Mouse (Mus musculus): Measurements from ENCODE around the gene Larp4.
"Not testable (repeated sequence)": the region's sequence is repeated elsewhere in the genome, so short reads cannot be mapped to it uniquely, and the experiment has no call there.

Larp4 gene

DNA sequence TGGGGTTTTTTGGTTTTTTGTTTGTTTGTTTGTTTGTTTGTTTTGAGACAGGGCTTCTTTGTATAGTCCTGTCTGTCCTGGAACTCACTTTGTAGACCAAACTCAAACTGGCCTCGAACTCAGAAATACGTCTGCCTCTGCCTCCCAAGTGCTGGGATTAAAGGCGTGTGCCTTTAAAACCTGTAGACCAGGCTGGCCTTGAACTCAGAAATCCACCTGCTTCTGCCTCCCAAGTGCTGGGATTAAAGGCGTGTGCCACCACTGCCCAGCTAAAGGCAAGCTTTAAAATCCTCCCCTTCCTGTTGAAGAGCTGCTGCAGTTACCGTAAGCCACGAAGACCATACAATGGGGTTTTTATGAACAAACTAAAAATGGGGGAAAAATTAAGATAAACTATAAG is at the start of gene Larp4:
Gene Larp4 (plus strand): TSS at position 301 of the 400 bp plus-strand sequence.
- not testable (repeated sequence) for DNase-seq

DNA sequence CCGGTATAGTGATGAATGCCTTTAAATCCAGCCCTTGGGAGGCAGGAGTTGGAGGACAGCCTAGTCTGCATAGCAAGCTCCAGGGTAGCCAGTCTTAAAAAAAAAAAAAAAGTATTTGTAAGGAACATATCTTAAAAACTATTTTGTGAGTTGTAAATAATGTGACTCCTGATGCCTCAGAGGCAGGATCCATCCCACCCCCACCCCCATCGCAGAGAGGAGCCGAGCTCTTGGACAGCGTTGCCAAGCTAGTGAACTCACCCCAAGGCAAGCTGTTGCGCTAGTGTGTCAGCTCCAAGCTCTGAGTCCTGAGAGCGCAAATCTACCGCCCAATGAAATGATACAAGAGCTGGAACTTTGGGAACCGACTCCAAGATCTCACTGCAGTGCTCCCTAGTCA is 38.6 kb upstream of the Larp4 start:
- DNase-seq: no peak

DNA sequence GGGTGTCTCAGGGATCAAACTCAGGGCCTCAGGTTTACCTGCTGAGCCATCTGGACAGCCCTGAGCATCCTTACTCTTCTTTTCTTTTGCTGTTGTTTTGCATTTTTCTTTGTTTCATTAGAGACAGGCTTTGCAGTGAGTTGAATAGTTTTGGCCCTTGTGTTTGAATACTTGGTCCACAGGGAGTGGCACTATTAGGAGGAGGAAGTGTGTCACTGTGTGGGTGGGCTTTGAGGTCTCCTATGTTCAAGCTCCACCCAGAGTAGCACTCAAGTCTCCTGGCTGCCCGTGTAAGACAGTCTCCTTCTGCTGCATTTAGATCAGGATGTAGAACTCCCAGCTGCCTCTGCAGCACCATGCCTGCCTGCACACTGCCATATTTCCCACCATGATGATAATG is 35.4 kb upstream of the Larp4 start:
- DNase-seq: no peak

DNA sequence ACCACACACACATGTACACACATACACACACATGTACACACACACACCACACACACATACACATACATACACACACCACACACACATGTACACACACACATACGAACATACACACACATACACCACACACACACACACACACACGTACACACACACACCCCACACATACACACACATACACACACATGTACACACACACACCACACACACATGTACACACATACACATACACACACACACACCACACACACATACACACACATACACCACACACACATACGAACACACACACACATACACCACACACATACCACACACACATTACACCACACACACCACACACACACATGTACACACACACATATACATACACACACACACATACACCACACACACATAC is 33.2 kb upstream of the Larp4 start:
- DNase-seq: no peak

DNA sequence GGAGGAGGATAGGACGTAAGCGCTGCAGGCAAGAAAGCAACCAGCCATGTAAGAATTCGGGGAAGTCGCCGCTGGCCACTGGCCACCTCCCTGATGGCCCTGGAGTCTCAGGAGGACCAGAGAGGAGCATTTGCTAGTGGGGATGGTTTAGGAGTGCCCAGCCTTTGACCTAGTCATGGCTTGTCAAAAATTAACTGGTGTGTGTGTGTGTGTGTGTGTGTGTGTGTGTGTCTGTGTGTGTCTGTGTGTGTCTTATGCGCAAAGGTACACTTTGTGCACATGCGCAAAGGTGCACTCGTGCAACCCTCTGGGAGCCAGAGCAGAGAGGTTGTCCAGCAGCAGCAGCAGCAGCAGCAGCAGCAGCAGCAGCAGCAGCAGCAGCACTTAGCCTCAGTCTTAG is 32.0 kb upstream of the Larp4 start:
- DNase-seq: no peak

DNA sequence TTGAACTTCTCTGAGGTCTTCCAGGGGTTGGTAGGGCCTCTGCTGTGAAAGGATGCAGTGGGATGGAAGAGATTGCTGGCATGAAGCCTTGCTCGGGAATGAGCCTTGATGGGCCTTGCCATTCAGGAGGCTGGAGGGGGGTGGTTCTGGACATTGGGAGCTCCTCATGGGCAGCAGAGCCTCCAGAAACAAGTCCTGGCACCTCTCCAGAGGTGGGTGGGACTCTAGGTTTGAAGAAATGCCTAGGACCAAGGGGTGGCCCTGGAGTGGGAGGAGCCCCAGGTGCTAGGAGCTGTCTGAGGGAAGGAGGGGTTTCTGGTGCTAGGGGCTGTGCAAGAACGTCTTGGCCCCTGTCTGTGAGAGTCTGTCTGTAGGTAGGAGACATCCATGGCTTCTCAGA is 29.4 kb upstream of the Larp4 start:
- no peak for DNase-seq

DNA sequence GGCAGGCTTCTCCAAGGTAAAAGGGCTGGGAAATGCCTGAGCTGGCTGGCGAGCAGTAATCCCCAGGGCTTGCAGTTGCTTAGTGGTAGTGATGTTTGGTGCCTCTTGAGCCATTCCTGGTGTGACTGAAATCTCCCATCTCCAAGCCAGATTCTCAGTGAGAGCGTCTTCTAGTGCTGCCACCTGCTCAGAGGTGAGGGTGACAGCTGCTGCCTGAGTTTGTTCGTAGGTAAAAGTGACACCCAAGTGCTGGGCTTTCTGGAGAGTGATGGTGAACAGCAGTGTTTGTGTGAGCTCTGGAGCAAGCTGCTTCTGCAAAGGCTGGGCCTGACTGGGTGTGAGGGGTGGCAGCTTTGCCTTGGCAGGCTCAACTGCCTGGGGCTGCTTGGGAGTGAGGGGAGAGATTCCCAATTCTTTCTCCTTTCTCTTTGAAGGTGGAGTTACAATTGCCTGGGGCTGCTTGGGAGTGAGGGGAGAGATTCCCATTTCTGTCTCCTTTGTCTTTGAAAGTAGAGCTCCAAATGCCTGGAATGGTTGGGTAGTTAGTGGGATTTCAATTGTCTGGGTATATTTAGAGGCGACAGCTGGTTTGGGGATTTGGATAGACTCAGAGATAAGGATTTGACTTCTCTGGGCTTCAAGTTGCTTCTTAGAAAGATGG is 28.8 kb upstream of the Larp4 start:
- DNase-seq: no peak

DNA sequence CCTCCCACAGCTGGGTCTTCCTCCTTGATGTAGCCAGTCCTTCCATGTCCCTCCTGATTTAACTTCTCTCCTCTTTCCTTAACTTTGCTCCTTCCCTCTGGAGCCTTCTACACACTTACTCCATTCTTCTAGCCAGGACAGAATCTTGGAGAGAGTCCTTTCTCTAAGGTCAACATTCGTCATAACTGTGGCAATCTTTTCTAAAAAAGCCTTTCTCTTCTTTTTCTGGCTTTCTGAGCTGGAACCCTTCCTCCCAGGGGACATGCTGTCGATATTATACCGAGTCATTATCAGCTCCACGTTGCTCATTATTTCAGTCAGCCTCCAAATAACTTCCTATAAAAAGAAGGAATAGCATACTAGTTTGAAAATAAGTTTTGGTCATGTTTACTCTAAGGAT is 14.5 kb upstream of the Larp4 start:
- no peak for DNase-seq

DNA sequence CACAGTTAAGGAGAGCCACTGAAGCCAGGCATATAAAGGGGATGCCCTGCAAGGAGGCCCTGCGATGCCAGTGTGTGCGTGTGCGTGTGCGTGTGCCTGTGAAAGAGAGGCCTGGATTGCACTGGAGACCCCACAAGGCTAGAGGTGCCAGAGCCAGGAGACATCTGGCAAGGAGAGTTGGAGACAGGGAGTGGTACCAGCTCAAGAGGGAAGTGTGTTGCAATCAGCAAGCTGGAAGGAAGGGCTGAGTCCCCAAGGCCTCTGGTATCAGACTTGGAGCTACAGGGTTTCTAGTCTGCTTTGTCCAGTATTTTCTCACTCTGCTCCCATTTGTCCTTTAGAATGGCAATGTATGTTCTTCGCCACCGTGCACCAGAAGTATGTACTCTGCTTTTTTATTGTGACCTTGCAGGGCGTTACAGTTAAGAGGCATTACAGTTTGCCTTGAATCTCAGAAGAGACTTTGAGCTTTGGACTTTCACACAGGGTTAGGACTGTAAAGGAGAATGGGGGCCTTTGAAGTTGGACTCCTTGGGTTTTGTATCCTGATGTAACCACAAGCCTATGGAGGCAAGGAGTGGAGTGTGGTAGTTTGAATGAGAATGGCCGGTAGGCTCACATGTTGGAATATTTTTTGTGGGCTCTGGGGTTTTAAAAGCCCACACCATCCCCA is 4.6 kb upstream of the Larp4 start:
- no peak for DNase-seq

DNA sequence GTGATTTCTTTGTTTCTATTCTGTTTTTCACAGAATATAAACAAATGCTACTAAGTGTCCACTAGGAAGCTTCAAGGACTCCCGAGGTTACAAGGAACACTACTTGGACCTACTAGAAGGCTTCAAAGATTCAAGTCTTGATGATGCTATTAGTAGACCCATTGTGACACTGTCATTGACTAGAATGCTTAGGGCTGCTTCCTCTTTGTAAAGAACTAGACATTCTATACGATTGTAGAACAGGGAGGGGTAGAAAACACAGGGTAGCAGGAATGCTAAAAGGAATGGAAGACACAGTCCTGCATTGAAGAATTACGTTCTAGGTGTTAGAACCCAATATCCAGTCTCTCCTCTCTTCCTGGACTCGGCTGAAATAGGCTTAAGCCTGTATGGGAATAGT is 2.9 kb upstream of the Larp4 start, which contains the start of gene Fam186a:
Gene Fam186a (minus strand): TSS at position 101 of the 400 bp plus-strand sequence.
- DNase-seq: no peak

DNA sequence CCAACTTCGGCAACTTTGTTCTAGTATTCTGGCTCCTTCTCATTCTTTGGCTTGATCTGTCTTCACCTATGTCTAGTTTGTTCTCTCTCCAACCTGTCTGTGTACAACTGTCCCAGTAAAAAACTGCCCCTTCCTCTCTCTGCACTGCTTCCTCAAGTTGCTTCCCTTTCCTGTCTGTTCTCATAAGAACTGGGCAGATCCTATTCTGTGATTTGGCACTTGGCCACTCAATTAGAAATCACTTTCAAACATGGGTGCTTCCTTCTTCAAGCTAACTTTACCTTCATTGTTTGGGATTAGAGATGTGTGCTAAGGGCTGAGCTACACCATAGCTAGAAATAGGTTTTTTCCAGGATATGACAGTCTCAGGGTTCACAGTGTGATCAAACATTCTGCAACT is 741 bp downstream of the Larp4 start:
- no peak for DNase-seq

DNA sequence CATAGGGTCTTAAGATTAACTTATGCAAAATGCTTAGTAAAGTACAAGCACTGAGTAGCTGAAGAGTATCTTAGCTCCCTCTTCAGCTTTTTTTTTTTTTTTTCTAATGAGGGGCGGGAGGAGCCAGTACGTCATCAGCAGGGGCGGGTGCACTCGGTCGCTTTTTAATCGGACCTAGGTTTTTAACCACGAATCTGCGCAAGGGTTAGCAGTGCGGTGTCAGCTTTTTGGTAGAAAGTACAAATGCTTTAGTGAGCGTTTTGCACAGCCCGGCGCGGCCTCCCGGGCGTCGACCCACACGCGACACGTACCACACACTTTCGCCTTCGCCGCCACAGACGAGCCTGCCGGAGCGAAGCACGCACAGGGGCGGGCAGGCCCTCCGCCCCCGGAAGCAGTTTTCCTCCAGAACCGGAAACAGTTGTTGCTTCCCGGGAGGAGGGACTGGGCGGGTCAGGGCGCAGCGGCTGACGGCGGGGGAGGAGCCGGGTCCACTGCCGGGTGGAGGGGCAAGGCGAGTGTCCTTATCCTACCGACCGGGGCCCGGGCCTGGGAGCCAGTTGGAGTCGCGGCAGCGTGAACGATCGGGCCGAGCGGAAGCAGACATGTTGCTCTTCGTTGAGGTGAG is 2.6 kb downstream of the Larp4 start:
- DNase-seq: peak; percentile 96

DNA sequence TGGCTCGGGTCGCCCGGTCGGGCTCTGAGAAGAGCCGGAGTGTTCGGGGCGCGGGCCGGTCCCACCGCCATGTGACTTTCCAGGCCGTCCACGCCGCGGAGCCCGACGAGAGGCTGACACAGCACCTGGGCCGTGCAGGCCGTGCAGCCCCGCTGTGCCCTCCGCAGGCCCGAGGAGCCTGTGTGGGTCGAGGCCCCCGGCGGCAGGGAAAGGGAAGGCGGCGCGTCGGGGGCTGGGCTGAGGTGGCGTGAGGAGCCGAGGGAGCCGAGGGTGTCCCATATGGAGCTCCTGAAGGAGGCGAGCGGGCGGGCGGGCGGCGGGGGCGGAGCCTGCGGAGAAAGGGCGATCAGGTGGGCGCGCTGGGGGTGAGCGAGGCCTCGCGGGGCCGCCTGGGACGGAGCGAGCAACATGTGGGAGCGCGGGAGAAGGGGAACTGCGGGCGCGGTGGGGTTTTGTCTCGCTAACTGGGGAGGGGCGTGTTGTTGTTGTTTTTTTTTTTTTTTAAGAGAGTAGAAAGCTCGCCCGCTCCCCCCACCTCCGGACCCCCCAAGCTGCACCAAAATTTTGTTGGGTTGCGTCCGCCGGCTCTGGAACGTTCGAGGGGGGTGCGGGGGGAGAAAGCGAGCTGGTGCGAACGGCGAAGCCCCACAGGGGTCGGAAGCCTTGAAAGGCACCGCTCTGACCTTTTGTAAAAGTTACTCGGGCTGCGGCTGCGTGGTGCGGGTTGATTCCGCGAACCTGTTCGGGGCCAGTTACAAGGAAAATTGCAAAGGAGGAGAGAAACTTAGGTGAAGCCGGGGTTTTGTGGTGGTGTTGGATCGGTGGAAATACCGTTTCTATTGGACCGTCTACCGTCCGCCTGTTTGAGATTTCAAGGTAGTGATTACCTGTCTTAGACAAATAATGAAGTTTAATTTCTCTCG is 3.4 kb downstream of the Larp4 start:
- no peak for DNase-seq

DNA sequence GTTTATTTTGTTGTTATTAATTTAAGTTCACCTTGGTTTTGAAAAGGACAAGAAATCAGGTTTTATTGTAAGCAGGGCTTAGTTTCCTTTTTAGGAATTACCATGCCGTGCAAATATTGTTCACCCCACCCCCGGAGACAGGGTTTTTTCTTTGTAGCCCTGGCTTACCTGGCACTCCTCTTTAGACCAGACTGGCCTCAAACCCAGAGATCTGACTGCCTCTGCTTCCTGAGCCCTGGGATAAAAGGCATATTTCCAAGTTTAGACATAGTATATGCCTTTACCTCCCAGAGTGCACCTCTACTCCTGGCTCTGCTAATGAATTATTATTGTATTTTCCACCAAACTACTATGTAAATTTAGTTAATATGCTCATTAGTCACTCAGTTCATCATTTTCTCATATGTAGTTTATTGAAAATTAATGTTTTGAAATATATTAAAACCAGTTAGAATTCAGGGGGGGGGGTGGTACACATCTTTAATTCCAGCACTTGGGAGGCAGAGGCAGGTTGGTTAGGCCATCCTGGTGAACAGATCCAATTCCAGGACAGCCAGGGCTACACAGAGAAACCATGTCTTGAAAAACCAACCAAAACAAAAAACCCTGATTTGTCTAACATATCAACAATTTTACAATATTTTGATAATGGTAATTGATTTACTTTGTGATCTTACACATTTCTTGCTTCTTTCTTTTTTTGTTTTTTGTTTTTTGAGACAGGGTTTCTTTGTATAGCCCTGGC is 4.8 kb downstream of the Larp4 start:
- DNase-seq: no peak

DNA sequence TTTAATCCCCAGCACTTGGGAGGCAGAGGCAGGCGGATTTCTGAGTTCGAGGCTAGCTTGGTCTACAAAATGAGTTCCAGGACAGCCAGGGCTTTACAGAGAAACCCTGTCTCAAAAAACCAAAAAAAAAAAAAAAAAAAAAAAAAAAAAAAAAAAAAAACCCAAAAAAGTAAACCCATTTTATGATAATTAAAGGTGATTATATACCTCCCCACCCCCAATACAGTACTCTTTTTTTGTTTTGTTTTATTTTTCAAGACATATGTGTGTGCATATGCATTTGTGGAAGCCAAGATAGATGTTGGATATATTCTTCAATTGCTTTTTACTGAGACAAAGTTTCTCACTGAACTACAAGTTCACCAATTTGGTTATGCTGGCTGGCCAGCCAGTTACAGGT is 6.3 kb downstream of the Larp4 start:
- not testable (repeated sequence) for DNase-seq

DNA sequence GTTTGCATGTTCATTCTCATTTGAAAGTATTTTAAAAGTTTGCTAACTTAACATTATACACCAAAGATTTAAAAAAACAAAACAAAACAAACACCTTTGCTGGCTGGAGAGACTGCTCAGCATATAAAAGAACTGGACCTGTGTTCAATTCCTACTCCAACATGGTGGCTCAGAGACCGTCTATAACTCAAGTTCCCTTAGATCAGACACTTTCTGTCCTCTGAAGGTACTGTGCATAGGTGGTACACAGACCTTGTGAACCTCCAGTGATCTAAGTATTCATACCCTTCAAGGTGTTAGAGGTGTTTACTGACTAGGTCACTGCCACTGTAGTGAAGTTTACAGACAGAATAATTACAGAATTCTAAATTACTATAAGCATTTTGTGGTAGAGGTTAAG is 9.4 kb downstream of the Larp4 start:
- no peak for DNase-seq

DNA sequence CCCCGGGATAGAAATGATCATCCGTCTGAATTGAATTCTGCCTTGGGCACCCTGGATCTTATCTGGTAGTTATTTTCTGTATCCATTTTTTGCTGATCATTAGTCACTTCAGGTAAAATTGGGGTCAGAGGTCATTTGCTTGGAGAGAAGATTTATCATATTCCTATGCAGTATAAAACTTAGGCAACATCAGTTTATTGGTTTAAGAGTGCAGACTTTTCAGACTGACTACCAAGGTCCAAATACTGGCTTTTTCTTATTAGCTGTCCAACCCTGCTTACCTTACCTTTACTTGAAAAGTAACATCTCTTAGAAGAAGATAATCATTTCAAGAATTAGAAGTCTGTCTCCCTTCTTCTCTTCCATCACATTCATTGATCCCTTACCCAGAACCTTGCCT is 9.8 kb downstream of the Larp4 start:
- DNase-seq: no peak

DNA sequence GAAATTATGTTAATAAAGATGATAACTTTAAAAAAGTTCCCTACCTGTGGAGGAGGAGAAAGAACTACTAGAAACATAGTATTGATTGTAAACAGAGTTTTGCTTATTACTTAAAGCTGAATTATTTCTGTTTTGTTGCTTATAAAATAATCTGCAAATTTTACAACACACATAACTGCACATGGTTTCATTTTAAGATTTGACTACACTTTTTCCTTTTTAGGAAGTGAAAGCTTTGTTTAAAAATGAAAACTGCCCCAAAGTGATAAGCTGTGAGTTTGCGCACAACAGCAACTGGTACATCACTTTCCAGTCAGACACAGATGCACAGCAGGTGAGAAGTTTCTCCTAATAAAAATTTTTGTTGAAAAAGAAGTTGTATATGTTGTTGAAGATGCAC is 23.2 kb downstream of the Larp4 start:
- DNase-seq: no peak

DNA sequence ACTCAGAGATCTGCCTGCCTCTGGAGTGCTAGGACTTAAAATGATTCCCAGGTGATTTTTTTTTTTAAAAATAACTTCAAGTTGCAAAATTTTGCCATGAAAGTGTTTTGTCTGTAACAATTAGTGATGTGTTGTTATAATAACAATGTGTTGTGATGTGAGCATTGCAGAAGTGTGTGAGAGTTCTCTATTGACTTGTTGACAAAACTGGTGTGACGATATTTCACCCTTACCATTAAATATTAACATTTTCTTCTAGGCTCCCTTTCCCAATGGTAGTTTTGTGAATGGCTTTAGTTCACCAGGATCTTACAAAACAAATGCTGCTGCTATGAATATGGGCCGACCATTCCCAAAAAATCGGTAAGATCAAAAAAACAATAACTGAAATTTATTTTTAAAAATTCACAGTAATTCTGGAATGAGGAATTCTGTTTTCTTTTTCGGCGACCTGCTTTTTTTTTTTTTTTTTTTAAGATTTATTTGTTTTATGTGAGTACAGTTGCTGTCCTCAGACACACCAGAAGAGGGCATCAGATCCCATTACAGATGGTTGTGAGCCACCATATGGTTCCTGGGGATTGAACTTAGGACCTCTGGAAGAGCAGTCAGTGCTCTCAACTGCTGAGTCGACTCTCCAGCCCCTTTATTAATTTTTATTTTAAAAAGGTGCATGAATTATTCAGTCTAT is 27.4 kb downstream of the Larp4 start:
- DNase-seq: no peak

DNA sequence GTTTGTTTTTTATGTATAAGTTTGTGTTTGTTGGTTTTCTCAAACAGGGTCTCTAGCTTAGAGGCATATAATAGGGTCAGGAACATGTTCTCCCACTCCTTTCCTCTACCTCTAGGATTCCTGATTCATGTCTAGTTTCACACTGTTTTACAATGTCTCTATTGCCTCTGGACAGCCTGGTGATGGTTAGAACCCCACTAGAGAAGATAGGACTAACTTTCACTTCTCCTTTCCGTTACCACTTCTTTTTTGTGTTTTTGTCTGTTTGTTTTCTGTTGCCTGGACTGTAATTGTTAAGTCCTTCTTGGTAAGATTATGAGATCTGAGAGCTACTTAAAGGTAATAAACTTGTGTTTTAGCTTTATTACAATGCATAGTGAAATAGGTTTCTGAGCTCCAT is 29.5 kb downstream of the Larp4 start:
- no peak for DNase-seq

DNA sequence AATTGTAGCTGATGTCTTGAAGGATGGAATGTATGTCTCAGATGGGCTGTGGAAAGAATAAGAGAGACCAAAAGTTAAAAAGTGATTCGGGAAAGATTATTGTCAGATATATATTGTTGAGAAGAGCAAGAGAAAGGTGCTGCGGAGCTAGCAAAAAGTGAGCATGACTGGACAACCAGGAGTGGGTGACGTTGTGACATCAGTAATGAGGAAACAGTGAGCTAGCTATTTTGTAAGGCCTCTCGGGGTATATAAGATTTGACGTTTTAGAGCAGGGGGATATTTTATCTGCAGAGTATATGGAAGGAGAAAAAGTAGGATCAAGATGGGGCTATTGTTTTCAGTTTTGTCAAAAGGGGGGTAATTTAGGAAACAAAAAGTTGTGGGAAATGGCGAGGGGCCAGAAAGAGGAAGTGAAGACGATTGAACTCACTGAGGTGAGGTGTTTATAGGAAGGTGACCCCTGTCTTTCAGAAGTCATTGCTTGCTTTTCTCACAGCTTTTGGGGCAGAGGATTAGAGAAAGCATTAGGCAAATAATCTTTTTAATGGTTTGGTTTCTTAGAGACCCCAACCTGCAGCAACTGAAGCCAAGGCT is 34.9 kb downstream of the Larp4 start:
- no peak for DNase-seq

DNA sequence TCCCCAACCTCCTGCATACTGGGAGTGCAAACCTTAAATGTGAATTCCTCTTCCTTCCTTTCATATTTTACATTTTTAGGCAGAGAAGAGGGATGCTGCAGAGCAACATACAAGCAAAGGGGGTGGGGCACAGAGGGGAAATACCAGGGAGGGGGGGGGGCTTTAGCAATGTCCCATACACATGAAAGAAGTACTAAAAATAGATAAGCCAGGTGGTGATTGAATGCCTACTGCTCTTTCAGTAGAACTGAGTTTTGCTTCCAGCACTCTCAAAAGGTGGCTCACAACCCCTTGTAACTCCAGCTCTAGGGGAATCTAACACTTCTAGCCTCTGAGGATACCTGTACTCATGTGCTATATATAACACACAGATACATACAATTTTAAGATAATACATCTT is 36.3 kb downstream of the Larp4 start:
- no peak for DNase-seq
